Mouse (Mus musculus): ENCODE data around the gene Usp29. TPM values are rescaled to one million over a fixed set of nuclear protein-coding genes. Genes with fewer than 3 reads are reported as not detected.

Usp29 gene
- polyA plus RNA-seq, 1 experiment from 2014 or later = 7.4 TPM

MicroRNAs within 50 kb of the gene (microRNA counts, 519-probe panel; counts per million panel counts)
- microRNA mmu-miR-3099 = 341 counts per million, percentile 65 among the panel's probes with 10 or more counts

Small RNAs within 50 kb of the gene (microRNA-seq; reads per million reads assigned to microRNA genes)
- gene Mir3099 = 40.7 reads per million, percentile 39 among the genes with 10 or more reads in this experiment

Other genes with a start within 250 kb of the Usp29 start
- gene Olfr5, start 243.6 kb upstream of the Usp29 start, polyA plus RNA-seq (2016; fragmentation: Nextera tagmentation; extraction: Ambion mirVana) = not detected in 2 replicates
- gene Olfr1347, start 230.8 kb upstream of the Usp29 start, polyA plus RNA-seq (2016; fragmentation: Nextera tagmentation; extraction: Ambion mirVana) = not detected in 2 replicates
- gene Olfr1348, start 221.8 kb upstream of the Usp29 start, polyA plus RNA-seq (2016; fragmentation: Nextera tagmentation; extraction: Ambion mirVana) = not detected in 2 replicates
- 0.04 and 0.12 TPM in 2 replicates for gene Olfr1349, start 207.6 kb upstream of the Usp29 start, polyA plus RNA-seq (2016; fragmentation: Nextera tagmentation; extraction: Ambion mirVana)
- gene Olfr1350, start 165.7 kb upstream of the Usp29 start, polyA plus RNA-seq (2016; fragmentation: Nextera tagmentation; extraction: Ambion mirVana) = not detected in 2 replicates
- gene Zim1, start 34.1 kb upstream of the Usp29 start, polyA plus RNA-seq (2016; fragmentation: Nextera tagmentation; extraction: Ambion mirVana) = 0.12 and 0.39 TPM in 2 replicates
- gene Peg3, start 147 bp upstream of the Usp29 start, polyA plus RNA-seq (2016; fragmentation: Nextera tagmentation; extraction: Ambion mirVana) = 89.4 and 101 TPM in 2 replicates